Mouse (Mus musculus) MEL (cell line): ENCODE data around the gene Adamts16. TPM values are rescaled to one million over a fixed set of nuclear protein-coding genes. Genes with fewer than 3 reads are reported as not detected.

Source experiments
- DNase-seq: peaks from one replicate; pipeline ENCODE4 v3.0.0; 2011; ENCODE audit warnings: low read depth, low spot score
- H3K27ac ChIP-seq: 2 replicates; pipeline ENCODE4 v1.5.1; 2012; ENCODE audit warnings: low read depth, mild to moderate bottlenecking, control low read depth, low read length, moderate library complexity; ENCODE audit not compliant: control insufficient read depth
- H3K27me3 ChIP-seq, 2 experiments: fragments of 150-350 bp in 1 of 2; sonication (generic) in 1 of 2; 2 replicates each; pipeline ENCODE4 v1.6.1; 2012; ENCODE audit warnings: low read length in 2 of 2, mild to moderate bottlenecking in 2 of 2, improper control_type of control experiment in 1 of 2, moderate library complexity in 1 of 2; ENCODE audit not compliant: insufficient read depth in 2 of 2, control insufficient read depth in 1 of 2
- H3K36me3 ChIP-seq, 2 experiments: 2 replicates each; pipeline ENCODE4 v1.6.1; 2012 to 2014; ENCODE audit warnings: low read length in 2 of 2, improper control_type of control experiment in 1 of 2, inconsistent platforms in 1 of 2, mild to moderate bottlenecking in 1 of 2; ENCODE audit not compliant: insufficient read depth in 2 of 2, control insufficient read depth in 1 of 2
- H3K4me1 ChIP-seq, 2 experiments: fragments of 150-350 bp in 1 of 2; sonication (generic) in 1 of 2; 2 replicates each; pipeline ENCODE4 v1.6.1; 2012; ENCODE audit warnings: low read length in 2 of 2, improper control_type of control experiment in 1 of 2, mild to moderate bottlenecking in 1 of 2; ENCODE audit not compliant: insufficient read depth in 2 of 2, control insufficient read depth in 1 of 2
- H3K4me3 ChIP-seq, 2 experiments: fragments of 150-350 bp in 1 of 2; sonication (generic) in 1 of 2; 2 replicates each; pipeline ENCODE4 v1.5.1; 2012; ENCODE audit warnings: low read depth in 2 of 2, low read length in 2 of 2, mild to moderate bottlenecking in 2 of 2, moderate library complexity in 2 of 2, control low read depth in 1 of 2, improper control_type of control experiment in 1 of 2; ENCODE audit not compliant: control insufficient read depth in 1 of 2, insufficient read depth in 1 of 2
- H3K79me2 ChIP-seq: 2 replicates; pipeline ENCODE4 v1.6.1; 2012; ENCODE audit warnings: mild to moderate bottlenecking, low read length, moderate library complexity; ENCODE audit not compliant: control insufficient read depth, poor library complexity, insufficient read depth
- H3K9ac ChIP-seq: 2 replicates; pipeline ENCODE4 v1.6.1; 2012; ENCODE audit warnings: low read depth, mild to moderate bottlenecking, control low read depth, low read length, moderate library complexity; ENCODE audit not compliant: control insufficient read depth, poor library complexity, severe bottlenecking
- H3K9me3 ChIP-seq: fragments of 150-350 bp; sonication (generic); replicated peaks from 2 replicates; pipeline ENCODE4 v1.6.1; 2012; ENCODE audit warnings: mild to moderate bottlenecking, low read length, improper control_type of control experiment, moderate library complexity; ENCODE audit not compliant: insufficient read depth
- CHD1 ChIP-seq: IDR thresholded peaks from 2 replicates; pipeline ENCODE4 v1.6.1; 2012; ENCODE audit warnings: low read depth, mild to moderate bottlenecking, inconsistent platforms, low read length, improper control_type of control experiment
- CHD2 ChIP-seq: IDR thresholded peaks from 2 replicates; pipeline ENCODE4 v1.6.1; 2011; ENCODE audit warnings: low read length, improper control_type of control experiment
- CTCF ChIP-seq, 3 experiments: IDR thresholded peaks in 2 of 3; conservative IDR thresholded peaks in 1 of 3; 2 replicates each; pipeline ENCODE4 v1.5.1; 2011 to 2012; ENCODE audit warnings: low read length in 3 of 3, low read depth in 2 of 3, mild to moderate bottlenecking in 2 of 3, improper control_type of control experiment in 1 of 3, inconsistent platforms in 1 of 3, mixed read lengths in 1 of 3, moderate library complexity in 1 of 3; ENCODE audit not compliant: control insufficient read depth in 1 of 3, insufficient read depth in 1 of 3, poor library complexity in 1 of 3, severe bottlenecking in 1 of 3
- E2F4 ChIP-seq: IDR thresholded peaks from 2 replicates; pipeline ENCODE4 v1.6.1; 2011; ENCODE audit warnings: low read depth, low read length, improper control_type of control experiment, borderline replicate concordance
- ELF1 ChIP-seq: IDR thresholded peaks from 2 replicates; pipeline ENCODE4 v1.6.1; 2014; ENCODE audit warnings: low read depth, mild to moderate bottlenecking, inconsistent platforms, low read length, improper control_type of control experiment, moderate library complexity
- EP300 ChIP-seq, 2 experiments: IDR thresholded peaks; 2 replicates each; pipeline ENCODE4 v1.6.1; 2011; ENCODE audit warnings: improper control_type of control experiment in 2 of 2, low read length in 2 of 2, low read depth in 1 of 2, mild to moderate bottlenecking in 1 of 2
- GABPA ChIP-seq: IDR thresholded peaks from 2 replicates; pipeline ENCODE4 v1.6.1; 2012; ENCODE audit warnings: low read depth, mild to moderate bottlenecking, inconsistent platforms, low read length, improper control_type of control experiment, moderate library complexity
- GATA1 ChIP-seq: IDR thresholded peaks from 2 replicates; pipeline ENCODE4 v1.6.1; 2011; ENCODE audit warnings: low read depth, low read length, improper control_type of control experiment
- HCFC1 ChIP-seq: IDR thresholded peaks from 2 replicates; pipeline ENCODE4 v1.6.1; 2012; ENCODE audit warnings: low read depth, mild to moderate bottlenecking, inconsistent platforms, low read length, improper control_type of control experiment, moderate library complexity
- JUND ChIP-seq: IDR thresholded peaks from 2 replicates; pipeline ENCODE4 v1.6.1; 2011; ENCODE audit warnings: low read depth, mild to moderate bottlenecking, improper control_type of control experiment, low read length
- KAT2A ChIP-seq: conservative IDR thresholded peaks from 2 replicates; pipeline ENCODE4 v1.6.1; 2012; ENCODE audit warnings: low read depth, low read length, improper control_type of control experiment, inconsistent platforms
- MAFK ChIP-seq: IDR thresholded peaks from 2 replicates; pipeline ENCODE4 v1.6.1; 2011; ENCODE audit warnings: low read depth, mild to moderate bottlenecking, low read length, improper control_type of control experiment, borderline replicate concordance
- MEF2A ChIP-seq: IDR thresholded peaks from 2 replicates; pipeline ENCODE4 v1.6.1; 2014; ENCODE audit warnings: low read depth, mild to moderate bottlenecking, inconsistent platforms, low read length, improper control_type of control experiment; ENCODE audit not compliant: poor library complexity, insufficient replicate concordance, severe bottlenecking; ENCODE audit errors: extremely low read depth
- MXI1 ChIP-seq: IDR thresholded peaks from 2 replicates; pipeline ENCODE4 v1.6.1; 2011; ENCODE audit warnings: mild to moderate bottlenecking, low read depth, low read length, improper control_type of control experiment
- MYC ChIP-seq: IDR thresholded peaks from 2 replicates; pipeline ENCODE4 v1.6.1; 2011; ENCODE audit warnings: low read depth, mild to moderate bottlenecking, low read length, improper control_type of control experiment, moderate library complexity
- POLR2A ChIP-seq, 2 experiments: IDR thresholded peaks; 2 replicates each; pipeline ENCODE4 v1.6.1; 2011 to 2012; ENCODE audit warnings: low read length in 2 of 2, mild to moderate bottlenecking in 2 of 2, control low read depth in 1 of 2, improper control_type of control experiment in 1 of 2, low read depth in 1 of 2, moderate library complexity in 1 of 2; ENCODE audit not compliant: control insufficient read depth in 1 of 2, insufficient read depth in 1 of 2, poor library complexity in 1 of 2
- POLR2AphosphoS2 ChIP-seq: IDR thresholded peaks from 2 replicates; pipeline ENCODE4 v1.6.1; 2011; ENCODE audit warnings: low read length, improper control_type of control experiment
- POLR2AphosphoS5 ChIP-seq: IDR thresholded peaks from 2 replicates; pipeline ENCODE4 v1.6.1; 2012; ENCODE audit warnings: low read depth, borderline replicate concordance, mild to moderate bottlenecking, inconsistent platforms, low read length, moderate library complexity, mixed read lengths
- SIN3A ChIP-seq: IDR thresholded peaks from 2 replicates; pipeline ENCODE4 v1.6.1; 2012; ENCODE audit warnings: low read length, improper control_type of control experiment, inconsistent platforms
- TBP ChIP-seq: IDR thresholded peaks from 2 replicates; pipeline ENCODE4 v1.8.0; 2011; ENCODE audit warnings: low read depth, low read length, improper control_type of control experiment
- TCF12 ChIP-seq: IDR thresholded peaks from 2 replicates; pipeline ENCODE4 v1.6.1; 2014; ENCODE audit warnings: low read depth, mild to moderate bottlenecking, inconsistent platforms, low read length, improper control_type of control experiment, moderate library complexity
- UBTF ChIP-seq: IDR thresholded peaks from 2 replicates; pipeline ENCODE4 v1.6.1; 2012; ENCODE audit warnings: low read depth, mild to moderate bottlenecking, inconsistent platforms, low read length, improper control_type of control experiment, moderate library complexity, borderline replicate concordance; ENCODE audit not compliant: insufficient read depth
- USF1 ChIP-seq: IDR thresholded peaks from 2 replicates; pipeline ENCODE4 v1.6.1; 2014; ENCODE audit warnings: low read depth, mild to moderate bottlenecking, inconsistent platforms, low read length, improper control_type of control experiment, moderate library complexity
- USF2 ChIP-seq, 2 experiments: IDR thresholded peaks; 2 replicates each; pipeline ENCODE4 v1.6.1; 2011 to 2012; ENCODE audit warnings: improper control_type of control experiment in 2 of 2, low read length in 2 of 2, borderline replicate concordance in 1 of 2, inconsistent platforms in 1 of 2, low read depth in 1 of 2, mild to moderate bottlenecking in 1 of 2; ENCODE audit not compliant: insufficient read depth in 1 of 2
- ZMIZ1 ChIP-seq: IDR thresholded peaks from 2 replicates; pipeline ENCODE4 v1.6.1; 2012; ENCODE audit warnings: low read depth, mild to moderate bottlenecking, inconsistent platforms, low read length, improper control_type of control experiment, moderate library complexity
- ZNF384 ChIP-seq: IDR thresholded peaks from 2 replicates; pipeline ENCODE4 v1.6.1; 2012; ENCODE audit warnings: low read depth, mild to moderate bottlenecking, inconsistent platforms, low read length, improper control_type of control experiment
- polyA plus RNA-seq, 2 experiments: library from polyadenylated mRNA; stranded (reverse) in 1 of 2; unstranded in 1 of 2; fragments of >175 nt in 1 of 2; fragments of >200 nt in 1 of 2; gene quantifications; 2 replicates each; pipeline versions ENCODE4 v1.2.1 to v1.2.4; 2012; ENCODE audit warnings: low replicate concordance in 2 of 2, low read depth in 1 of 2; ENCODE audit not compliant: insufficient read length in 2 of 2, insufficient read depth in 1 of 2, missing spikeins in 1 of 2
- total RNA-seq: library from RNA; depleted of rRNA; stranded (reverse); fragments of 300-350 nt; gene quantifications from 2 replicates; pipeline ENCODE4 v1.2.3, GENCODE M21; 2012

Gene Adamts16
- total and polyA plus RNA-seq, 3 experiments, result not detected

- H3K79me2 ChIP-seq, result no peaks in the 10 kb centered on the region
- TF ChIP-seq EP300 (IDR thresholded peaks at IDR 0.05; ENCODE audit: low read depth in 1 of 2, low read length in 2 of 2), result no peak
- no peak for TF ChIP-seq SIN3A
- TF ChIP-seq JUND, result no peak
- TF ChIP-seq MEF2A, result no peak
- no peak for TF ChIP-seq KAT2A
- no peak for TF ChIP-seq MYC
- no peak for TF ChIP-seq ZMIZ1
- TF ChIP-seq CHD2, result no peak
- TF ChIP-seq ZNF384, result no peak
- TF ChIP-seq USF1, result no peak
- TF ChIP-seq CHD1, result no peak
- no peak for TF ChIP-seq POLR2AphosphoS2
- TF ChIP-seq MXI1, result no peak
- TF ChIP-seq CTCF (IDR thresholded peaks at IDR 0.05 in 2 of 3, conservative IDR thresholded peaks at IDR 0.05 in 1 of 3; ENCODE audit: control insufficient read depth in 1 of 3, insufficient read depth in 1 of 3, low read depth in 2 of 3, low read length in 3 of 3, poor library complexity in 1 of 3, severe bottlenecking in 1 of 3), result no peak
- TF ChIP-seq E2F4, result no peak
- no peak for TF ChIP-seq GABPA
- TF ChIP-seq POLR2AphosphoS5, result no peak
- TF ChIP-seq GATA1, result no peak
- no peak for TF ChIP-seq USF2 (IDR thresholded peaks at IDR 0.05; ENCODE audit: borderline replicate concordance in 1 of 2, insufficient read depth in 1 of 2, low read depth in 1 of 2, low read length in 2 of 2)
- no peak for TF ChIP-seq TBP
- TF ChIP-seq, all 39 proteins: peak for 0
- no peak overlapping the region for H3K4me3 ChIP-seq
- no peaks in the 10 kb centered on the region for H3K27me3 ChIP-seq
- H3K4me1 ChIP-seq, result no peaks in the 10 kb centered on the region
- H3K27ac ChIP-seq, result no peak overlapping the region
- H3K9me3 ChIP-seq, result no peaks in the 10 kb centered on the region
- no peak overlapping the region for H3K9ac ChIP-seq
- DNase-seq, result no peak
- no peaks in the 10 kb centered on the region for H3K36me3 ChIP-seq
Observed at GRCm38 (mm10) chr13:70865867-70866266, 24.3 kb upstream of the Adamts16 start.

DNA sequence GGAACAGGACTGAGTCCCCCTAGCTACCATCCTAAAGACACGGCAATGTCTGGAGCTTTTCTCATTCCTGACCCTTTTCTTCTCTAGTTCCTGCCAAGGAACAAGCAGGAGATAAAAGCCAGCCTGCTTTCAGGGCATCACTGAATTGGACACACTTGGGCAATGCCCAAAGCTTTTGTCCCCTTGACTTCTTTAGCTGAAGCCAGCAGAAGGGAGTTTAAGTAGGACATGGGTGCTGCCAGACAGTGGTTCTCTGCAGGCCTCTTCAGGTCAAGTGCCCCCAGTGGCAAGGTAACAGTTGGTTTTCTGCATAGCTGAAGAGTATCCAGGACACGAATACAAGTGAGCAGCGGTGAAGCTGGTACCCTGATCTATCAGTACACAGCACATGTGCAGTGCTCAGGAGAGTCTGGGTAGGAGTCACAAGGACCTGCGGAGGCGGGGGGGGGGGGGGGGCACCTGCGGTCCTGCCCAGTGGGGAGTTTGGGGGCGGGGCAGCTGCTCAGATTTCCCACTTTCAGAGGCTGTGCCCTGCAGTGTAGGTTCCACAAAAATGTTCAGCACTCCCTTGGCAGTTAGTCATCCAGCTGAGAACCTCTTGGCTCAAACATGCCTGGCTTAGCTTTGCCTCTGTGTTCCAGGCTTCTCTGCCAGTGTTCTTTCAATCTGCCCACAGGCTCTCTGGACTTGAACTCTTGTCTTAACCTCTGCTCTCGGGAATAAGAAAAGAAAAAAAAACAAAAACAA lies 20.7 kb upstream of the Adamts16 start:
- no peak for TF ChIP-seq TCF12
- TF ChIP-seq HCFC1, result no peak
- no peak for TF ChIP-seq SIN3A
- no peak for TF ChIP-seq UBTF
- no peak for TF ChIP-seq EP300 (IDR thresholded peaks at IDR 0.05; ENCODE audit: low read depth in 1 of 2, low read length in 2 of 2)
- no peak for TF ChIP-seq ELF1
- TF ChIP-seq POLR2A (IDR thresholded peaks at IDR 0.05; ENCODE audit: control insufficient read depth in 1 of 2, insufficient read depth in 1 of 2, low read depth in 1 of 2, low read length in 2 of 2, poor library complexity in 1 of 2), result no peak
- no peak for TF ChIP-seq MAFK
- TF ChIP-seq JUND, result no peak
- Histone ChIP-seq H3K79me2 (no peaks in the 10 kb centered on the region), H3K9me3 (no peaks in the 10 kb centered on the region), H3K4me3 (no peak overlapping the region), H3K36me3 (no peaks in the 10 kb centered on the region), H3K9ac (no peak overlapping the region), H3K27me3 (no peaks in the 10 kb centered on the region), H3K4me1 (no peaks in the 10 kb centered on the region), H3K27ac (no peak overlapping the region)
- no peak for DNase-seq
